Mouse (Mus musculus) left cerebral cortex, postnatal 14 days (tissue): Measurements from ENCODE around the gene Frat1. TPM values are rescaled to one million over a fixed set of nuclear protein-coding genes. Genes with fewer than 3 reads are reported as not detected.

Experiments used
- DNase-seq, 2 experiments: peaks; one replicate each; pipeline ENCODE4 v3.0.0; 2021 to 2022; ENCODE audit warnings: low spot score in 2 of 2, mixed read lengths in 1 of 2
- intact Hi-C: fragments of 180-260 bp; cut with DNase I; formaldehyde crosslinking; loops from one replicate; pipeline ENCODE4 v1.15.1; 2025
- long read RNA-seq, 2 experiments: library from polyadenylated mRNA; stranded (forward); transcript quantifications; one replicate each; pipeline ENCODE4 v2.0.0; 2021
- total RNA-seq, 2 experiments: library from RNA; stranded (reverse); gene quantifications; 2 replicates each; pipeline ENCODE4 v1.2.3; 2021

The Frat1 gene
- 10 to 100 TPM; 11.2 to 14.7 TPM for total RNA-seq
- long read RNA-seq, experiment 1, partial matches to known transcripts = 0 of 1 reads
- long read RNA-seq, experiment 1, other reads (novel, unspliced or antisense) = 0 of 1 reads
- long read RNA-seq, experiment 2, partial matches to known transcripts = 0 of 1 reads
- long read RNA-seq, experiment 2, other reads (novel, unspliced or antisense) = 0 of 1 reads

GRCm38 (mm10) chr19:41829381-41830105 is at the start of gene Frat1:
Frat1 (plus strand) TSS chr19:41829970.
- intact Hi-C loops = loop anchor here (2.0 kb wide), 1 partner anchor 17 kb away; no protein-coding TSS in a partner anchor

GRCm38 (mm10) chr19:41786896-41787295 is 42.9 kb upstream of the Frat1 start:
- intact Hi-C loops = no loop called here
- no peak for DNase-seq

More at GRCm38 (mm10) chr19:41829381-41830105, at the start of gene Frat1:
- peak; percentile 88 to 95 for DNase-seq

- no peak for DNase-seq
Measured at GRCm38 (mm10) chr19:41789110-41789961, 40.4 kb upstream of the Frat1 start.

GRCm38 (mm10) chr19:41791384-41791783 is 38.4 kb upstream of the Frat1 start:
- intact Hi-C loops = no loop called here

More at GRCm38 (mm10) chr19:41789110-41789961, 40.4 kb upstream of the Frat1 start:
- intact Hi-C loops = no loop called here

GRCm38 (mm10) chr19:41792934-41793486 is 36.8 kb upstream of the Frat1 start:
- DNase-seq = no peak
- intact Hi-C loops = no loop called here

More at GRCm38 (mm10) chr19:41791384-41791783, 38.4 kb upstream of the Frat1 start:
- no peak for DNase-seq

DNA sequence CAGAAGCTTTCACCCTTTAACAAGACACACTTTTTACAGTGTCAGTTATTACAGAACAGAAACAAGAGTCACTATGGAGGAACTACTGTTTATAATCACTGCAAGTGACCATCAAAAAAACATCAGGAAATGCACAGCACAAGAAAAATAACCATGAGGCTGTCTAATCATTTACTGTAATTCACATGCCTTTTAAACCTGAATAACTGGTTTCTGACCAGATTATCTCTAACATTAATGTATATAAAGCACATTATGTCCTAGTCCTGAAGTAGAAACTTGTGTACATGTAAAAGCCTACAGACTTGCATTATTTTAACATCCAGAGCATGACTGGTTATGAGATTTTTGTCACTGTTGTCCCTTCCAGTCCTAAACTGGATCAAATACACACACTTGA is 35.8 kb upstream of the Frat1 start:
- DNase-seq = no peak
- intact Hi-C loops = no loop called here

GRCm38 (mm10) chr19:41794901-41795300 is 34.9 kb upstream of the Frat1 start:
- DNase-seq = no peak
- intact Hi-C loops = no loop called here

DNA sequence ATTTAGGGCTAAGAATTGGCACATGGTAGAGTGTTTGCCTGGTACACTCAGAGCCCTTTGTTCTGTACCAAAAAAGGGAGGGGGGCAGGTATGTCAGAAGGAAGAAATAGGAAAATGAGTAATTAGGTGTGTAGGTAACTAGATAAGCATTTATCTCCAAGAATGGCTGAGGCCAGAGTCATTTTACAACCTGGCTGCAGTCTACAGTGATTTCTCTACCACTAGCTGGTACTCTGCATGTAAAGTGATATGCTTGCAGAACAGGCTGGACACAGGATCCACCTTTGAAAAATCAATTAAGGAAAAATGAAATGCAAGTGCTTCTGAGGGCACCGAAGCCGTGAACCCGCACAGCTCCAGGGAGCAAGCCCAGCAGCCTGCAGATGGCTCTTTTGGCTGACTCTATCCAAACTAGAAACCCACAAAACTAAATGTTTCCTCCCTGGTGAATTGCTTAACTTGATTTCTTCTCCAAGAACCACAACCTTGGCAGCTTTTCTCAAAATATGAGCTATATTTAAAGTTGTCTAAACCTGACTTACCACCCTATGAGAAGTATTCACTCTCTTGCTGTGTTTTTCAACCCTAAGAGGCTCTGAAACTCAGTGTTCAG is 33.5 kb upstream of the Frat1 start:
- no peak for DNase-seq
- intact Hi-C loops = no loop called here

GRCm38 (mm10) chr19:41796789-41797327 is 32.9 kb upstream of the Frat1 start:
- intact Hi-C loops = no loop called here
- no peak for DNase-seq

GRCm38 (mm10) chr19:41797536-41797935 is 32.2 kb upstream of the Frat1 start:
- DNase-seq = no peak
- intact Hi-C loops = no loop called here

DNA sequence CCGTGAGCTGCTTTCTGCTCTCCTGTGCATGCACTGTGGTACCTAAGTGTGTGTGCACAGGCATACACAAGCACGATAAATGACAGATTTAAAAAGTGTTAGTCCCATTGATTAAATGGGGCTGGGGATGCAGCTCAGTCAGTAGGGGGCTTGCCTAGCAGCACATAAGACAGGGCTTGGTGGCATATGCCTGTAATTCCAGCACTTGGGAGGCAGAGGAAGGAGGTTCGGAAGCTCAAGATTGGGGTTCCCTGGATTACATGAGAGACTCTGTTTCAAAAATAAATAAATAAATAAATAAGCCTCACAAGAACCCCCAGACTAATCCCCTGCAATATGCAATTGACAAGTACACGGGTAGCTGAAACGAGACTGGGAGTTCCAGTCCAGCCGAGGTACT is 29.3 kb upstream of the Frat1 start:
- intact Hi-C loops = loop anchor here (5.0 kb wide), 1 partner anchor 47 kb away; the partner anchor contains the start of gene Frat2
- DNase-seq = no peak

DNA sequence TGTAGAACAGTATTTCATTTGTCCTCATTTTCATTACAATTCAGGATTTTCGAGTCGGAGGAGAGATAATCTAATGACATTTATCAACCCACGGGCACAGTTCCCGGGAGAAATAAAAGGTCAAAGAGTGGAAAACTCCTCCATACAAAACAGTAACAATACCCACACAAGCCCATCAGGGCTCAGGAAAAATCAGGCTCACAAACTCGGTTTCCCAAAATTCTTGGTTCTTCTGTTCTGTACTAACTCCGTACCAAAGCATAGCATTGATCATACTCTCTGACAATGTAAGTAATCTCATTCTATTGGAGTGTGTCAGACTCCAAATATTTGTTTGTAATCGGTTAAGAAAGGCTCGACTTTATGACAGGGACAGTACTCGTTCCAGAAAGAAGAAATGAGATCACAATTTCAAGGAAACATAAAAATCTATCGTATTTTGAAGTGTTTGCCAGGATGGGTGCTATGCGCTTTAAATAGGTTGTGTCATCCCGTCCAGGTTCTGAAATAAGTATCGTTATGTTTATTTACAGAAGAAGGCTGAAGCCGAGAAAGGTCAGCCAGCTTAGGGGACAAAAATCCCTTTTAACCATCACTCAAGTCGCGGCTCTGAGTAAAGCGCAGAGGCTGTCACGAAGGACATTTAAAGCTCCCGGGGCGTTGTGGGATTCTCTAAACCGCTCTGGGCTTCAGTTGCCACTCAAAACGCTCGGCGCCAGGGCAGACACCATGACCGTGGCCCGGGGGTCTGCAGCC is 28.6 kb upstream of the Frat1 start:
- peak in 1 of 2 experiments; percentile 14 for DNase-seq
- intact Hi-C loops = loop anchor here (5.0 kb wide), 1 partner anchor 46 kb away; the partner anchor contains the start of gene Frat2

- intact Hi-C loops = loop anchor here (5.0 kb wide), 1 partner anchor 45 kb away; the partner anchor contains the start of gene Frat2
- DNase-seq = peak; percentile 90 to 98
Measured at GRCm38 (mm10) chr19:41801742-41802369, 27.9 kb upstream of the Frat1 start, which contains the start of gene Arhgap19. Arhgap19 (minus strand) TSS chr19:41802047.

DNA sequence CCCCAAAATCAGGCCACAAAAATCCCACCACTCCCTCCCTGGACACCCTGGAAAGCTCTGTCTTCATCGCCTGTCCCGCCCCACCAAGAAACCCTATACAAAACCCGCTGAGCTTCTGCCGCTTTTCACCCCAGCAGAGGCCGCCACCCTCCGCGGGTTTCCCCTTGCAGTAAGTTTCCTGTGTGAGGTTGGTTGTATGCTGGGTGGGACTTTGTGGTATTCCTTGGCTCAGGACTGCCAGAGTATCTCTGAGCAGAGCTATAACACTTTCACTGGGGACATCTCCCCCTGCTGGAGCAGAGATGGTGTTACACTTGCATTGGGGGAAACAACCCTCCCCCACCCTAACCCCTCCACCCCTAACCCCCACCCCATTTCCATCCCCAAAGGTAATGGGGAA is 26.4 kb upstream of the Frat1 start:
- DNase-seq = no peak
- intact Hi-C loops = loop anchor here (5.0 kb wide), 1 partner anchor 44 kb away; the partner anchor contains the start of gene Frat2

- intact Hi-C loops = no loop called here
- no peak for DNase-seq
Measured at GRCm38 (mm10) chr19:41805831-41806230, 23.9 kb upstream of the Frat1 start.

DNA sequence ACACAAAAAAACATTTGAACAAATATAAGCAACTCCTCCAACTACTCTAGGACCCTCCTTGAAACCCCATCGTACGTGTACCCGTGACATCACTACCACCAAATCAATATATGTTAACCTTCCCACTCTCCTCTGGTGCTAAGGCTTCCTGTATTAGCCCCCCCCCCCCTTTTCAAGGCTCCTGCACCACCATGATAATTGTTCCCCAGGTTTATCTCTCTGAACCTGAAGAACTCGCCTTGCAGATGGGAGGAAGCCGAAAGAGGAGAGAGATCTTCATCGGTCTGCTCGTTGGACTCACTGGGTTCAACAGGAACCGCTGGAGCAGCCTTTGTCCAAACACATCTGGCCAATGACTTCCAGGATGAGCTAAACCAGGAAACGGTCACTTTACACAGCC is 22.3 kb upstream of the Frat1 start:
- DNase-seq = no peak
- intact Hi-C loops = no loop called here

DNA sequence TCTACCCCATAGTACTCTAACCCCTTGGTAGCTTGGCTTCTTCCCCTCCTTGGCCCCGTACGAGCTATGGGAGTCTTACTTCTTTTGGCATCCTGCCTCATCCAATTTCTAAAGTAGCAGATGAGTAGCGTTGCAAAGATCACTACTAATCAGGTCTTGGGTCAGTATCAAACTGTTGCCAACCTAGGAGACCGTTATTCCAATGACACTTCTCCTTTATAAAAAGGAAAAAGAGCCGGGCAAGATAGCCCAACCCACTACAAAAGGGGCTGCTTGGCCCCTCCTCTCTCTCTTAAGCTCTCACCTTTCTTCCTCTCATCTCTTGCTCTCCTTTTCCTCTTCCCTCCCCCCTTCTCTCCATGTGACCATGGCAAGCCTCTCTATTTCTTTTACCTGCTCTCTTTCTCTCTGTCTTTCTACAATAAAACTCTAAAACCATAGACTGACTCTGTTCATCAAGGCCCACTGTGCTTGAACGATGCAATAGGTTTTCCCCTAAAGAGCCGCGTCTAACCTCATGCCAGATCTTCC is 21.6 kb upstream of the Frat1 start:
- DNase-seq = no peak
- intact Hi-C loops = no loop called here
